Mouse (Mus musculus): ENCODE measurements around the gene Rev3l. TPM values are rescaled to one million over a fixed set of nuclear protein-coding genes. Genes with fewer than 3 reads are reported as not detected.
"Not testable (repeated sequence)": the region's sequence is repeated elsewhere in the genome, so short reads cannot be mapped to it uniquely, and the experiment has no call there.

Gene Rev3l
- polyA plus RNA-seq, 1 experiment, result 53.1 TPM

DNA sequence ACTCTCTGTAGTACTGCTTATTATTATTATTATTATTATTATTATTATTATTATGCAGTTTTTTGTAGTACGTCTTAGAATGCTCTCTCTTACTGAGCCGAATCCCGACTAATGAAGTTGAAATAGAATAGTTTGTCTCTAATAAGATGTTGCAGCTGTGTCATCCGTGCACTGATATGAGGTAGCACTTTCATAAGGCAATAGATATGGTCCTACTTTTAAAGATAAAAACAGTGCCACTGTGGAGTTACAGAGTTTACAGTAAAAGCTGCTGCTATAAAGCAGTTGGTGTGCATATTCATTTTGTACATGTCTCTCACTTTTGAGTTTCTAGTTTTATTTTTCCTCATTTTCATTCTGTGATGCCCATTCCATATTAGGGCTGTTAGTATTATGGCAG is 46.4 kb downstream of the Rev3l start:
- no peak for DNase-seq (ENCODE audit: low spot score)

DNA sequence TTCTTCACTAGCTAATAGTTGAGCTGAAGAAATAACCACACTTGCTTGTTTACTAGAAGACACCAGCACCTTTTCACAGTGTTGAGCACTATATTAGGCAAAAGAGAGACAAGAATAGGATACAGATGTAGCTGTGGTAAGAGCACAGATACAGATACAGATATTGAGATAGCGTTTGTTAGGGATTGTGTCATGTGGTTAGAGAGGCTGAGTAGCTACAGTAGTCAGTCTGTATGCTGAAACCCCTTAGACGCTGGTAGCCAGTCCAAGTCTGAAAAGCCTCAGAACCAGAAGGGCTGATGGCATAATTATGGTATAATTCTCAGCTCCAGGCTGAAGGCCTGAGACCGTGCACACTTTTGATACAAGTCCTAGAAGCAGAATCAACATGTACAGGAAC is 53.3 kb downstream of the Rev3l start:
- no peak for DNase-seq (ENCODE audit: low spot score)

DNA sequence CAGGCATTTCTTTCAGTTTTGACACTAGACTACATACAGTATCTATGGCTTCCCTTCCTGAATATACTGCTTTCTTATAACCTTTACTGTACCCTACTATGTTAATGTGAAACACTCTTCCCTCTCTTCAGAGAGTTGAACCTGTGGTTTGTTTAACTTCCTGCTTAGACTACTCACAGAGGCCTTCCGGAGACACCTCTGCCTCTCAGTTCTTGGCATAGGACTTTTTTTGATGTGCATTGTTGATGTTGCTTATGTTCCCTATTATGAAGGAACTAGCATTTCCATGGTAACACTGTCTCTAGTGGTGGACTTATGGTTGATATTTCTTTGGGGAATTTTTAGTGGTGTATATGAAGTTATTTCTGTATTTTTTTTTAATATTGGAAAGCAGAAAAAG is 61.4 kb downstream of the Rev3l start:
- DNase-seq (ENCODE audit: low spot score), result no peak

DNA sequence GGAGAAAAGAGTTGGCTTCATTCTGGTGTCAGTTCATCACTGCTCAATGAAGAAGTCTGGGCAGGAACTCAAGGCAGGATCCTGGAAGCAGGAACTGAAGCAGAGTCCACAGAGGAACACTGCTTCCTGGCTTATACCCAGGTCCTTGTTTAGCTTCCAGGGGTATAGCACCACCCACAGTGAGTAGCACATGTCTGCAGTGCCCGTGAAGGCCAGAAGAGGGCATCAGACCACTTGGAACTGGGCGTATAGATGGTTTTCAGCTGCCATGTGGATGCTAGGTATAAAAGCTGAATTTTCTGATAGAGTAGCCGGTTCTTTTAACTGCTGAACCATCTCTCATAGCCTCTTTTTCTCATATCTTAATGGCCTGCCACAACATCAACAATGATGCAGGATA is 79.6 kb downstream of the Rev3l start:
- no peak for DNase-seq (ENCODE audit: low spot score)

DNA sequence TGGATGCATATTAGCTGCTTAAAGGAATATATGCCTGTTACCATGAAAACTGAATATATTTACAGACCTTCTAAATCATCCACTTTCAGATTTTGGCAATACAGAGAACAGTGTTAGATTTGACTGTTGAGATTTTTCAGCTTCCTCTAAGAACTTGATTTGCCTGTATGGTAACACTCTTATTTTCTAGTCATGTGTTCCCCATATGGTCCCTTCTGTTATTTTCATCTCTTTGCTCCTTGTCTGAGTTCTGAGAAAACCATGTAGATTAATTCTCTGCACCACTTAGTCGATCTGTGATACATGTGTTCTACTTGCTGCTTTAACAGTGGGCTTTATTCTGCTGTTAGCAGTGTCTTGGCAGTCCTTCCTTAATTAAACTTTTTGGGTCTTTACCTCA is 110.7 kb downstream of the Rev3l start:
- no peak for DNase-seq (ENCODE audit: low spot score)

DNA sequence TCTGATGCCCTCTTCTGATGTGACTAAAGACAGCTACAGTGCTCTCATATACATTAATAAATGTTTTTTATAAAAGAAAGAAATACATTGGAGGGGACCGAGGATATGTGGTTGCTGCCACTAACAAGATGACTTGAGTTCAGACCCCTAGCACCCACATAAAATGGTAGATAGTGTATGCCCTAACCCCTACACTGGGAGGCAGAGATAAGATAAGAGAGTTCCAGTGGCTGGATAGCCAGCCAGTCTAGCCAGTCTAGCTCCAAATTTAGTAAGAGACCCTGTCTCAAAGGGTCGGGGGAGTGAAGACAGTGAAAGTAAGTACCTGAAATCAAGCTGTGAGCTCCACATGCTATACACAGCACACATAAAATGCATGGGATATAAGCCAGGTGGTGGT is 133.6 kb downstream of the Rev3l start:
- no peak for DNase-seq (ENCODE audit: low spot score)

DNA sequence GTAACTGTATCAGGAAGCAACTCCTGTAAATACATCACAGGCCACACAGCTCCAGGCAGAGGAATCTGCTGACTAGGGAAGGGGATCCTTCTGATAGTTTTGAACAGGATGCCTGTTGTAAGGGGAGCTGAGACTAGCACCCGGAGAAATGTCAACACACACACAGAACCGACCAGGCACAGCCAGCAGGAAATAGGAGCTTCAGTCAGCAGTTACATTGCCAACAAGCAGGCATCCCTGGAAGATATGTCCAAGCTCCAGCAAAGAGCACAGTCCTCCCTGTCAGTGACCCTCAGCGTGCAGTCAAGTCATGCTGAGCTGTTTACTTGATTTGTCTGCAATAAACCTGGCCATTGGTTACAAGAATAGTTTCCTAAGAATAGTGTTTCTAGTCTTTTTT is 156.7 kb downstream of the Rev3l start:
- no peak for DNase-seq (ENCODE audit: low spot score)

DNA sequence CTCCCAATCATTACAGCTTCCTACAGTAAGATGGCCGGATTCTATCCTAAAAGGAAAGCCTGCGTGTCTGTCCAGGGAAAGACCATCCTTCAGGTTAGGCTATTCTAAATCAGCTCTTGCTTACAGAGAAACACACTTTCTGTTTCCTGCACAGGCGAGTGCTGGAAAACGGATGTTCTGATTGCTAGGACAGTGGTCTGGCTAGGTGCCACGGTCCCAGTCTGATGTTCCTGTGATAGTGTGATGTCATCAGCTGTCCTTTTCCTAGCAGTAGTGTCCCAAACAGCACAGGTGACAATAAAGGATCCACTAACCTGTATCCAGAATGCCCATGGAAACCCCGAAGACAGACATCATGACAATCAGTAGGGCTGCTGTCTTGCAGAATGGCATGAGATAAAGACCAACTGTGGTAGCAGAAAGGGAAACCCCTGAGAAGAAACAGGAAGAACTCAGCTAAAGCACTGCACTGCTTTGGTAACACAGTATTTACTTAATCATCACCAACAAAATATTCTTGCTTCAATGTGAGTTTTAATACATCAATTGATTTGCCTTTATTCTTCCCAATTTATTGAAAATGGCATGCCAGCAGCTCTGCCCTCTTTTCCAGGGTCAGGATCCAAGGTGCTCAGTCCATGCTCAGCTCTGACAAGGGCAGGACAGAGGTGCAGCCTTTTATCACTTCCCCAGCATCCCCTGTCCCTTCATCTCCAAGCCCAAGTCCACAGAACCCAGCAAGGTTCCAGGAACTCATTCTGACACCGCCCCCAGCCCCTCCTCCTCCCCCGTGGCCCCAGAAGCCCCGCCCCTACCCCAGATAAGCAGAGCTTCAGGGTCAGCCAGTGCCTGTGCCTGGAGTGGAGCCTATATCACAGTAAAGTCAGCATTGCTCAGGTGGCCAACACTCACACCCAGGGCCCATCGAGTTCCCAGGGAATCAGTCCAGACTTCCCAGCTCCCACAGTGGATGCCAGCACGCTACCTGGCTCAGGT is 162.1 kb downstream of the Rev3l start:
- no peak for DNase-seq (ENCODE audit: low spot score)

DNA sequence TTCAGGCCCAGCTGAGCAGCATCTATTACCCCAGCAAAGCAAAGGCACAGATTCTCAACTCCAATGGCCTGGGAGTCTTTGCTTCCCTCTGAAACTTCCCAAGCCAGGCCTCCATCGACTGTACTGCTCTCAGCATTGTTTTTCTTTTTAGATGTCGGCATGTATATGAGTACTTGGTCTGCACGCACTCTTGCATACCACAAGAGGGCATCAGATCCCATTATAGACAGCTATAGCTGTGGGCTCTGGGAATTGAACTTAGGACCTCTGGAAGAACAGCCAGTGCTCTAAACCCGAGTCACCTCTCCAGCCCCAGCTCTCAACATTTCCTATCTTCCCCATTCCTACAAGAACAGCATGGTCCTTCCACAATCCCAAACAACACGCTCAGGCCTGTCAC is 164.6 kb downstream of the Rev3l start:
- DNase-seq (ENCODE audit: low spot score), result no peak

DNA sequence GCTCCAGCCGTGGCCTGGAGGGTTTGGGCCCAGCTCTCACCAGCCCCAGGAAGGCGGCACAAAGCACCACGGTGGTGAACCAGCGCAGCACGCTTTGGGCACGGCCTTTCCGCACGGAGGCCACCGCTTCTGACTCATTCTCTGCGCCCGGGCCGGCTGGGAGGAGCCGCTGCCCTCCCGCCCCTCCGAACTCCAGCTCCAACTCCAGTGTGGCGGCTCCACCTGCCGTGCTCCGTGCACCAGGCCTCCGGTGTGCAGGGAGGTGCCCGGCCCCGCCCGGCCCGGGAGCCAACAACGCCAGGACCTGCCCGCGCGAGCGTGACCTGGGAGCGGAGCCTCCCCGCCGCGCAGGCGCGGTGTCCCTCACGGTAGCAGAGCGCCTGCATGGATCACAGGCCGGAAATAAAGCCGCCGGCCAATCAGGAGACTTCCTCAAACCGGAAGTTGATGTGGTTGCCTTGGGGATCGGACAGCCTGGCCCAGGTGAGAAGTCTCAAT is 167.0 kb downstream of the Rev3l start, which contains the start of gene Mfsd4b4:
Mfsd4b4 (minus strand) TSS at position 365 of the 498 bp plus-strand sequence.
- DNase-seq (ENCODE audit: low spot score), result peak; percentile 73

DNA sequence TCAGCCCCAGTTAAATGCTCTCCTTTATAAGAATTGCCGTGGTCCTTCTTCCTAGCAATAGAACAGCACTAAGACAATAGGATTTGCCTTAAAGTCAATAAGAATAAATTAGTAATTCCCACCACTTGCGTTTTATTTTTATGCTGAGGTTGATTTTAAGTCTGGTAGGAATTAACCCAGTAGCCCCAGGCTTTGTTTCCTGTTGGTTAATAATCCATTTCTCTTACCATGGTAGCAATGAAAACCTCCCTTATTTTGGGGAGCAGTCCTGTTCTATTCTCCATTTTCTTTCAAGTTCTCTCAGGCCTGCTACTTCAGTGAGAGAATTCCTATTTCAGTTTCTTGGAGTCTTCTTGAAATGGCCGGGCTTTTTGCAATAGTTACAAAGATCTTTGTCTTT is 172.3 kb downstream of the Rev3l start:
- no peak for DNase-seq (ENCODE audit: low spot score)

DNA sequence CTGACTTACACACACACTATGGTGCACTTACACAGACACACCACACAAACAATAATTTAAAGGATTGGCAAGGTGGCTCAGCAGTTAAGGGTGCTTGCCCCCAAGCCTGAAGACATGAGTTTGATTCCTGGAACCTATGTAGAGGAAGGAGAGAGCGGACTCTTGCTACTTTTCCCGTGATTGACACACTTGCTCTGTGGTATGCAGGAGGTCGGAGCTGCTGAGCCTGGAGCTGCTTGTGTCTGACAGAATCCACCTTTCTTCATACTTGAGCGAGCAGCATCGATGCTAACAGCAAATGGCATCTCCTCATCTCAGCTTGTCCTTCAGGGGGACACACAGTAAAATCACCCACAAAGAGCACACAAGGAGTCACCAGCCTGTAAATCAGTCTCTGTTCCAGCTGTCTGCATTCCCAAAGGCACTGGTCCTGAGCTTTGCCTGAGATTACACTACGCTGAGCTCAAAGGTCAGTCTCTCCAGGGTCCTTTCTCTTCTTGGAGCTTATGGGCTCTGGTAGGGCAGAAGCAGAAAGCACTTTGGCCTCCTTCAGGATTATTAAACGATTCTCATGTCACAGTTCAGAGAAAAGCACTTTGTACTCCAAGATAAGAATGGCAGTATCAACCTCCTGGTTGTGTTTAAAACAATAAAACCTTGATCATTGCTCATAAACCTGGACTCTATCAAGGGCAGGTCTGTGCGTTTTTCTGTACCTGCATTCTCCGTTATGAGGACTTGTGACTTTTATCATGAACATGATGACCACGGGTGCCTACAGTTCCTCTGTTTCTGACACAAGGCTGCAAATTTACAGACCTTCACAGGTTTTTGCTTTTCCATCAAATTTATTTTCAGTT is 175.1 kb downstream of the Rev3l start:
- DNase-seq (ENCODE audit: low spot score), result no peak

DNA sequence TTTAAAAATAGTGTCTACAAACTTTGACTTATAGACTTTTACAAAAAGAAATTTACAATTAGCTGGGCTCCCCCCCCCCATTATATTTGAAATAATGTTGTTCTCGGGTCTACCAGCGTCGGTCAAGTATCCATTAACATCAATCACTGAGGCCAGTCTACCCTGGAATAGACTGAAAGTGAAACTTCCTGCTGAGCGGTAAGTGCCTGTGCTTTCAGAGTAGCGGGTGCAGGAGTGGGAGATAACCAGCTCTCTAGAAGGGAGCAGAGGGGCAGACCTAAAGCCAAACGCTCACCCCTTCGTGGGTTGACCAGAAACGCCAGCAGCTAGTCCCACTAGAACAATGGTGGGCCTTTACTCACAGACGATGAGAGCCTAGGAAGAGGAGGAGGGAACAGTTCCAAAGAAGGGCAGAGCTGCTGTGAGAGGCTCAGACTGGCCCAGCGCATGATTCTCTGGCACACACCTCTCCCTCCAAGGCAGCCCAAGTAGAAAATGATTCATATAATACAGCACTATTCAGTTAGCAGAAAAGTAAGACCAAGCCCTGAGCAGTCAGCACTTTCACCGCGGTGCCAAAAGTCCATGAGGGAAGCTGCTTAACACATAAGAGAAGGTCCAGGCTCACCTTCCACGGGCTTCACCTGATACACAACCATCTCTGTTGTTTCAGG is 177.0 kb downstream of the Rev3l start:
- DNase-seq (ENCODE audit: low spot score), result no peak

DNA sequence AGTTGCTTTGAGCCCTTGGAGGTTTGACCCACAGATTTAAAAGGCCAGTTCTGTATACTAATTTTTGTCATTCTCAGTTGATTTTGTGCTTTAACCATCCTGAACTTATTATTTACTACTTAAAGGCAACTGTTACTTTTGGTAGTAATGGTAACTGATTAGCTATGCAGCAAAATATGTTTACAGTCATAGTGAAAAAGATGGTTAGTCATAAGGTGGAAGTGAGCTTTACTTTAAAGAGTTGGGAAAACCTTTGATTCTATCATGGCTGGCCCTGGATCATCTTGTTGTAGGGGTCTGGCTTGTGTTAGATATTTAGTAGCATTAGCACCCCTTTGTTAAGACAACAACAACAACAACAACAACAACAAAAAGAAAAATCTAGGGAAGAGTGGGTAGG is 180.7 kb downstream of the Rev3l start:
- no peak for DNase-seq (ENCODE audit: low spot score)

DNA sequence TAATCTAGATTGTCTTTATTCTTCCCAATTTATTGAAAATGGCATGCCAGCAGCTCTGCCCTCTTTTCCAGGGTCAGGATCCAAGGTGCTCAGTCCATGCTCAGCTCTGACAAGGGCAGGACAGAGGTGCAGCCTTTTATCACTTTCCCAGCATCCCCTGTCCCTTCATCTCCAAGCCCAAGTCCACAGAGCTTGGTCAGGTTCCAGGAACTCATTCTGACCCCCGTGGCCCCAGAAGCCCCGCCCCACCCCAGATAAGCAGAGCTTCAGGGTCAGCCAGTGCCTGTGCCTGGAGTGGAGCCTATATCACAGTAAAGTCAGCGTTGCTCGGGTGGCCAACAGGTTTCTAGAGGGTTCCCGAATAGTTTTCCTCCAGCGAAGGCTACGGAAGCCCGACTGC is 192.6 kb downstream of the Rev3l start:
- not testable (repeated sequence) for DNase-seq (ENCODE audit: low spot score)

Other genes starting within 250 kb of the Rev3l start
- 43.9 and 49.0 TPM in 2 replicates for gene Traf3ip2, start 119.2 kb upstream of the Rev3l start, polyA plus RNA-seq (2012; rRNA removed)
- gene Mfsd4b4, start 167.1 kb downstream of the Rev3l start, polyA plus RNA-seq (2012; rRNA removed), result 7.1 and 8.2 TPM in 2 replicates
- gene Mfsd4b2, start 194.8 kb downstream of the Rev3l start, polyA plus RNA-seq (2012; rRNA removed), result 0.03 and 0.04 TPM in 2 replicates
- gene Mfsd4b3, start 228.0 kb downstream of the Rev3l start, polyA plus RNA-seq (2012; rRNA removed), result 1.5 and 1.9 TPM in 2 replicates